Mouse (Mus musculus): ENCODE data around the gene Pole. TPM values are rescaled to one million over a fixed set of nuclear protein-coding genes. Genes with fewer than 3 reads are reported as not detected.

Pole gene
- total RNA-seq, 2 experiments from 2014 or later: 21.7 to 32.1 TPM

DNA sequence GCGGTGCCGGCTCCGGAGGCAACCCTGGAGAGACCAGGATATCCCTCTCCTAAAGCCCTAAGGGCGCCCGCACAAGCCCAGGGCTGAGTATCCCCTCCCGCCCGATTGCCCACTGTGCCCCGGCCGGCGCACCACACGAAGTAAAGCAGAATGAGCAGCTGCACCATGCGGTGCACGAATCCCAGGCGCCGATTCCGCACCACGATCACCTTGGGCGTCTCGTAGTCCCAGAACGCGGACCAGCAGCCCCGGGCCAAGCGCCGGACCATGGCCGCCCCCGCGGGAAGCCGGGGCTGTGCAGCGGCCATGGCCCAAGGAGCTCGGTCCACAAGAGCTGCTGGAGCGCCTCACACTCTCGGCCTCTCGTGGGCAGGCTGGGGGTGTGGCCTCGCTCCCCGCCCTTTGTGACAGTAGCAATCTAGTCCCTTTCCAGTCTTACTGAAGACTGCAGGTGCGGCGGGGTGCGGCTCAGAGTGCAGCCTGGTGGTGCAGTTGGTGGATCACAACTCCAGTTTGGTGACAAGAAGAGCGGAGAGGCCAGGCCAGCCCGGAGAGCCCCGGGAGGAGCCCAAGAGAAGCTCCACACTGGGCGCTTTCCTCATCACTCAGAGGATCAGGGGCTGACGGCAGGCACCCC lies 56.7 kb downstream of the Pole start, which contains the start of gene P2rx2:
P2rx2 (minus strand) TSS at position 565 of the 637 bp plus-strand sequence.
- peak; percentile 39; the same call in 1 of the 2 replicates for ATAC-seq (ENCODE audit: poor library complexity, severe bottlenecking)

DNA sequence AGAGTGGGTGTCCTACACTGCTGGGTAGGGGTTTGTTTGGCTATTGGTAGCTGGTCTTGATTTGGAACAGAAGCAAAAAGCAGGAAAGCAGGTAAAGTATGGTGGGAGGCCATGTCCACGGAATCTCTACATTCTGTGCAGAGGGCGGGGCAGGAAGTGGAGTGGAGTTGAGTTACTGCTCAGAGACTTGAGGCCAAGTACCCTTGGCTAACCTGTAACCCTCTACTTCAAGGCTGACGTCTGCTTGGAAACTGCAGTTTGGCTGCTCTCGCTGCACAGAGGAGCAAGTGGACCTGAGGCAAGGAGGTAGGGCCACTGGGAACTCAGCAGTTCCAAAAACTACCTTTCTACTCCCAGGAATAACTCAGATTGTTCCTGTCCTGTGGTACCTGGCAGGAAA lies 58.4 kb downstream of the Pole start, which contains the start of gene Lrcol1:
Lrcol1 (plus strand) TSS at position 207 of the 400 bp plus-strand sequence.
- ATAC-seq (ENCODE audit: poor library complexity, severe bottlenecking): no peak

DNA sequence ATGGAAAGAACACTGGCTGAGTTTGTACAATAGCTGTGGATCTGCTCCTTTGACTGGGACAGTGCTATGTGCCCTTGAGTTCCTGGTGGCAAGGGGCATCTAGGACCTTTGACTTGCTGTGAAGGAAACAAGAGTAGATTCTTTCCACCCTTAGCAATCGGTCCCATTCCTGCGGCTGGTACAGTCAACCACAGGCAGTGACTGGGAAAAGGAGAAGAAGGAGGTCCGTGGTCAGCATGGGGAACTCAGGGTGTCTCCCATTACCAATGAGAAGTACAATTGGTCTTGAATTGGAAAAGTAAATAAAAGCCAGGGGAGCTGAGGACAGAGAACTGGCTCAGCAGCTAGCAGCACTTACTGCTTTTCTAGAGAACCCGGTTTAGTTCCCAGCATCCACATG lies 59.4 kb downstream of the Pole start:
- ATAC-seq (ENCODE audit: poor library complexity, severe bottlenecking): peak; percentile 53

DNA sequence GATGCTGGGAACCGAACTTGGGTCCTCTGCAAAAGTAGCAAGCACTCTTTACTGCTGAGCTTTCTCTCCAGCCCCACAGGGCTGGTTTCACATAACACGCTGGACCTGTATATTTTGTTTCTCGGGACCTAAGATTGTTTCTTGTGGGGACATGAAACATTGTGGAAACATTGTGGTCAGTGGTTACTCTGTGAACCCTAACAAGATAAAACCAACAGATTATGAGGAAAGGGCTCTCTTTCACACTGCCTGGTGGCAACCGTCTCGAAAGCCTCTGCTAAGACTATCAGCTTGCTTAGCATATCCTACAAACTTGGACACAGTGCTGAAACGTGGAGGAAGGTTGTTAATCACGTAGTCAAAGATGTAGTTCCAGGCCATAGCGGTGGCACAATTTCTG lies 60.9 kb downstream of the Pole start:
- no peak for ATAC-seq (ENCODE audit: poor library complexity, severe bottlenecking)

DNA sequence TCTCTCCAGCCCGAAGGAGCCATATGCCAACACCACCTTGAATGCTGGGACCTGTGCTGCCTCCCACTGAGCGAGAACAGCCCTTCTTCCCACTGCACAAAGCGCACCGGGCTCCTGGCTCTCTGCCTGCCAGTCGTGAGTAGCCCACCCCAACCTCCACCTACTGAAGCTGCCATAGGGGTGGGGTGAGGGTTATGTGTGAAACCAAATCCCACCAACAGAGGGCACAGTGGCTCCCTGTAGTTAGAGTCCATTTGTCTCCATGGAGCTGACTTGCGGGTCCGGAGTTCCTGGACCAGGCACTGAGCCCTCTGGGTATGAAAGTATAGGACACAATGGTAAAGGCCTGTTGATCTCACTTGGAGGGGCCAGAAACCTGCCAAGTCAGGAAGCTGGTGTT lies 68.6 kb downstream of the Pole start:
- peak; percentile 39; the same call in 1 of the 2 replicates for ATAC-seq (ENCODE audit: poor library complexity, severe bottlenecking)

DNA sequence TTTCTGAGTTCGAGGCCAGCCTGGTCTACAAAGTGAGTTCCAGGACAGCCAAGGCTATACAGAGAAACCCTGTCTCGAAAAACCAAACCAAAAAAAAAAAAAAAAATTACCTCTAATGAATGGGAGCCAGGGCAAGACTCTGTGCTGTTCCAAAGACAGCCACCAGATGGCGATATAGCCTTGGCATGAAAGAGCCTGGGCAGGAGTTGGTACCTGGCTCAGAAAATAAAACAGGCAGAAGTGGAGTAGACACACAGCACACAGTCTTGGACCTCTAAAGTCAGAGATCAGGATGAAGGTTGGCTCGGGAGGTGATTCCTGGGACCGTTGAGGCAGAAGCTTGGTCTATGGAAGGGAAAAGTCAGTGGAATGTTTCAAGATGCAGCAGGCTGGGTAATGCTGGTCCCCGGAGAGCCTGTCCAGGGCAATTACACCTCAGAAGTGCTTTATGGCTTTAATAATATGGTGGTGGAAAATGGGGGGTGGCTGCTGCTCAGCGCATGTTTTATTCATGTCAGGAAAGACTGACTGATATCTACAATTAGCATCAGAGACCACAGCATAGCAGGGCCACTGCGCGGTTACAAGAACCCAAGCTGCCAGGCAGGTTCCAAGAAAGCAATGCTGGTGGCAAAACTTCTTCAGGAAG lies 71.5 kb downstream of the Pole start:
- ATAC-seq (ENCODE audit: poor library complexity, severe bottlenecking): peak; percentile 93

DNA sequence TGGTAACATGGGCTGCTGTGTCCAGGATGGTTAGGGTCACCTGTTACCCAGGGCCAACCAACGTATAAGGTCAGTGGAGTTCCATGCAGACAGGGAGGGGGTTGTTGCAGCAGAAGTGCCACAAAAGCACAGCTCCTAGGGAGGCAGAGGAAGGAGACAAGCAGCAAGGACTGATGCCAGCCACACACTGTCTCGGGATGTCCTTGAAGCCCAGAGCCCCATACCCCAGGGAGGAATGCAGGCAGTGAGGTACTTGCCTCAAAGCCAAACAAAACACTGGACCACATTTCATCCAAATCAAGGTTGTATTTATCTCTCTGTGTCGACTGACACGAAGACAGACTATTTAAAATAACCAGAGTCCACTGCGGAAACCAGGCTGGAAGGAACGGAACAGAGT lies 75.4 kb downstream of the Pole start:
- ATAC-seq (ENCODE audit: poor library complexity, severe bottlenecking): no peak

DNA sequence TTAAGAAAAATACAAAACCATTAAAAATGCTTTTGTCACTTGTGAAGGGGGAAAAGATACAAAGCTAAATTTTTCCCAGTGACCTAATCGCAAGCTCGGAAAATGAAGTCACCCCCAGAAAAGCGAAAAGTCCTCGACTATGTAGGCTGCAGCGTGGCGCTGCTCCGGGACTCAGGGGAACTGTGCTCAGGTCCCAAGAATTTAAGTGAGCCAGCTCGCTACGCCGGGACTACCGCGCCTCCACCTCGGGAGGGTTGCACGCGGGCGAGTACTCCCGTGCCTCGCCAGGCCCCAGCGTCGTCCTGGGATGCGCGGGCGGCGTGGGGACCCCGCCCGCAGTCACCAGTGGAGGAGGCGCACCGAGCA lies 76.7 kb downstream of the Pole start:
- ATAC-seq (ENCODE audit: poor library complexity, severe bottlenecking): no peak

DNA sequence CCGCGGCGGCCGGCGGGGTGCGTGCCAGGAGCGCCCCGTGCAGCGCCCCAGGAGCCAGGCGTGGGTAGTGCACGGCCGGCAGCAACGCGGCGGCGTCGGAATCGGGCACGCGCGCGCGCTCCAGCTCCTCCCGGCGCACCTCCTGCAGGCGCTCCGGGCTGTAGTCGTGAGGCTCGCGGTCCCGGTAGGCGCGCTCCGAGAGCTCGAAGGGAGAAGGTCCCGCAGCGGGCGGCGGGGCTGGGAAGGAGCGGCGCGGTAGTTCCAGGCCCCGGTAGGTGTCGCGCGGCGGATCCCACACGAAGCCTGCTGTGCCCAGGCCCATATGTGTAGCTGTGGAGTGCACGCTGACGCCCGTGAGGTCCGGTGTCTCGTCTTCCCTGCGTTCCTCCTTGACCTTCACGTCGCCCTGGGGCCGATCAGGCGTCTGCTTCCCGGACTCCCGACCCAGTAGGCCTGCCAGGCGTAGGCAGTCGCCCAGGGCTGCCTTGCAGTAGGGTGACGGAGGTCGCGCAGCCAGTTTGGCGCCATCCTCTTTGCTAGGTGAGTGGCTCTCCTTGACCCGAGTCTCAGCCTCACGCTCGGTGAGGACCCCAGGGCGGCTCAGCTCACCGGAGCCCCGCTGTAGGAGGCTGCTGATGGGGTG lies 77.2 kb downstream of the Pole start:
- ATAC-seq (ENCODE audit: poor library complexity, severe bottlenecking): peak; percentile 88

DNA sequence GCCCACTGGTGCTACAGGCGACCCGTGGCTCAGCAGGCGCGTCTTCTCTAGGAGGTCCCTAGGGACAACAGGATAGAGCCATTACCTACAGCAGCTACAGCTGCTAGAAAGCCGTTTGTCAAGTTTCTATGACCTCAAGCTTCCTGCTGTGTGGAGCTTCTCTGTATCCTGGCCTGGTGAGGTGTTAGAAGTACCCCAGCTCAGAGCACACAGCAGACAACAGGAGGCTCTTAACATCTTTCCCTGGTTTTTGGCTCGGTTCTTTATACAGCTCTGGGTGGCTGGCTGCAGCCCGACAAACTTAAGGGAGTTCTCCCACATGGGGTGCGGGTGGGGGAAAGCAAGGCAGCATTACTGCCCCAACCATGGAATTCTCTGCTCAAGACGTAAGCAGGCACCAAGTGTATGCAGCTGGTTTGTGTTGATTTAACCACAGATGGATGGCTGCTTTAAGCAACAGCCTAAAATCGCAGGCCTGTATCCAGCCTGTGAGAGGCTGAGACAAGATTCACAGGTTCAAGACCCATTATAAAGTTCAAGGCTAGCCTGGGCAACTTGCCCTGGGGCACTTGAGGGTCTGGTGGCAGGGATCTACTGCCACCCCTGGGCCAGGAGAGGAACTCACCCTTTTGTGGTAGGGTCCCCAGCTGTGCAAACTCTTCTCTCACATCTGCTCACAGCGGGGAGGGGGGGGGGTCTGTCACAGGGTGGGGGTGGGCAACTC lies 77.9 kb downstream of the Pole start:
- ATAC-seq (ENCODE audit: poor library complexity, severe bottlenecking): 0 out of 2 replicates have a peak, but pooled peaks have one; percentile 9

DNA sequence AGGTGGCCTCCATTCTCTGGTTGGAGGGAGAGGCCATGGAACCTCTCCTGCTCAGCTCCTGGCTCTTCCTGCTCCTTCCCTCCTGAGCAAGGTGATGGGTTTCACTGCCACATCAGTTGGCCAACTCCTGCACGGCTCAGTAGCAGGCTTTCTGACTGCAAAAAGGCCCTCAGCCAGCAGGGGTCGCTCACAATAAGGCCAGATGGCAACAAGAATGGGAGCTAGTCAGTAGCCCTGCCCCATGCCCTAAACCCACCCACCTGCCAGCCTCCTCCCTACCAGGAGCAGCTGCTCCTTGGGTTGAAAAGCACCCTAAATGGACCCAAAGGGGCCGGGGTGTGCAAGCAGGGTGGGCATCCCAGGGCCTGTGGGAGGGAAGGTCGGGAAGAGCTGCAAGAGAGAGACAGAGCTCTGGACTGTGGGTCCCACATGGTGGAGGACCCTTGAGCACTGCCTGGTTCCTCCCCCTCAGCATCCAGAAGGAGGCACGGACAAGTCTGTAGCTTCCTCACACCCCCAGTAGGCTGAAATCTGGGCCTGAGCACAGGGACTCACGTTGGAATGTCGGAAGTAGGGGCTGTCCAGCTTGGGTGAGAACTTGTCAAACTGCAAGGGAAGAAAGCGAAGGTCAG lies 90.8 kb downstream of the Pole start:
- peak; percentile 81 for ATAC-seq (ENCODE audit: poor library complexity, severe bottlenecking)

DNA sequence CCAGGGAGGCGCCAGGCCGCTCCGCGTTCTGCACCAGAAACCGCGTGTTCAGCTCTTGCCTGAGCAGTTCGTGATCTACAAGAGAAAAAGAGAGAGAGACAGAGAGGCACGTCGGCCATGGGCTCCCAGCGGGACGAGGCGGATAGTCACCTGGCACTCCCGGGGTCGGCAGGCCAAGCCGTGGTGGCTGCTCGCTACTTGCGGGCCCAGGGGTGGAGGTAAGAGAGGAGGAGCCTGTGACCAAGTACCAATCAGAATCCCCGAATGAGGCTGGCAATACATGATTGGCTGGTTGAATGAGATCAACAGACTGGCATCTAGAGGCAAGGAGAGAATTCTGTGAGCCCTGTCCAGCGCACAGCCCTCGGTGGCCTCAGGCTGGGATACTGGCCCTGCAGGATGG lies 92.1 kb downstream of the Pole start:
- ATAC-seq (ENCODE audit: poor library complexity, severe bottlenecking): no peak

DNA sequence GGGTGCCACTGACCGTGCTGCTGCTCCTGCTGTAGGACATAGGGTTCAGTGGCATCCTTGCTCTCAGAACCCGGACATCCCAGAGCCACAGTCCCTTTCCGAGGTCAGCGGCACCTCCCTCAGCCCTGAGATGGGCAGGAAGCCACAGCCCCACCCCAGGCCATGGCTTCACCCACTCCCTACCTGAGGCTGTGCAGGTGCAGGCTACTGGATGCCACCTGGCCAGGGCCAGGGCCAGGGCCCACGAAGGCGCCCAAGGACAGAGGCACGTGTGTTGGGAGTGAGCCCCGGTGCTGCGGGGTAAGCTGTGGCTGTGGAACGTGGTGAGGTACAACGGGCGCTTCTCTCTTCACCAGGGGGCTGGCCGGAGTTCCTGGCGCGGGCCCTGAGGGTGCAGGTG lies 93.0 kb downstream of the Pole start:
- no peak for ATAC-seq (ENCODE audit: poor library complexity, severe bottlenecking)

DNA sequence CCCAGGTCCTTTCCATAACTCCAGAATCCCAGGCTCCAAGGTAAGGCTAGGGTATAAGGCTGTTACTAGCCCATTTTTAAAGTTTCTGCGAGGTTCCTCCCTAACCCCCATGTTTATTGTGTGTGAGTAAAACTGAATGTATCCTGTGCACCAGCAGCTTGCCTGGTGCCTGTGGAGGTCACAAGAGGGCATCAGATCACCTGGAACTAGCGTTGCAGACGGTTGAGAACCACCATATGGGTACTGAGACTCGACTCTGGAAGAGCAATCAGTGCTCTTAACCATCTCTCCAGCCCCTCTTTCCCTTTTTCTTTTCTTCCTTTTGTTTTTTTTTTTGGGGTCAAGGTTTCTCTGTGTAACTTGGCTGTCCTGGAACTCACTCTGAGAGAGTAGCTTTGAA lies 93.7 kb downstream of the Pole start:
- ATAC-seq (ENCODE audit: poor library complexity, severe bottlenecking): no peak

DNA sequence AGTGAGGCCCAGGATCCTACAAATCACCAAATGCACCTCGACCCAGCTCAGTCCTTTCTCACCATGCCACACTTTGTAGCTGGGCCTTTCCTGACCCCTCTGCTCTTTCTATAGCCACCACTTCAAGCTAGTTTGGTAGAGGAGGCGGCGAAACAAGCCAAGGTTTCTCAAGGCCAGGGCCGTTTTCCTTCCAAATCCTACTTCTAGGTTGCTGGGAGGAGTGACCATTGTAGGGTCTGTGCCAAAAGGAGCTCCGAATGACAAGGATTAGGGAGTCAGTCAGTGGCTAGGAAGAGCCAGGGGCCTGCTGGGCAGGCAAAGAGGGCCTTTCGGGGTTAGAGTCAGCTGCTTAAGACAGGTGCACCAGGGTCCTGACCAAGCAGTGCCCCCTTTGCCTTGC lies 98.4 kb downstream of the Pole start:
- no peak for ATAC-seq (ENCODE audit: poor library complexity, severe bottlenecking)

DNA sequence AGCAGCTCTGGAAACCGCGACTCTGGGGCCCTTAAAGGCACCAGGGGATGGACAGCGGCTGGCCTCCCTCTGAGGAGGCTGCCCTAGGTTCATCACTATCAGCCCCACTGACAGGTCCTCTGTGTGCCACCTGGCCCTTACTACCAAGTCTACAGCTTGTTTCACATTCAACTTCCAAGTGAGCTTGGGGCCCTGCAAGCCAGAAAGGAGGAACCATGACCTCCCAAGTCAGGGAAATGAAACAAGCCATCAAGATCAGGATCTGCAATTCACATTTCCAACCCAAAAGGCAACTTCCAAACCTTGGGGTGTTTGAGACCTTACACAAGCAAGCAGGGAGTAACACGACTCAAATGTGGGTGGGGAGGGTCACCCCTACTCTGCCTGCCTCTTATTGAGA lies 99.2 kb downstream of the Pole start:
- ATAC-seq (ENCODE audit: poor library complexity, severe bottlenecking): peak; percentile 66

DNA sequence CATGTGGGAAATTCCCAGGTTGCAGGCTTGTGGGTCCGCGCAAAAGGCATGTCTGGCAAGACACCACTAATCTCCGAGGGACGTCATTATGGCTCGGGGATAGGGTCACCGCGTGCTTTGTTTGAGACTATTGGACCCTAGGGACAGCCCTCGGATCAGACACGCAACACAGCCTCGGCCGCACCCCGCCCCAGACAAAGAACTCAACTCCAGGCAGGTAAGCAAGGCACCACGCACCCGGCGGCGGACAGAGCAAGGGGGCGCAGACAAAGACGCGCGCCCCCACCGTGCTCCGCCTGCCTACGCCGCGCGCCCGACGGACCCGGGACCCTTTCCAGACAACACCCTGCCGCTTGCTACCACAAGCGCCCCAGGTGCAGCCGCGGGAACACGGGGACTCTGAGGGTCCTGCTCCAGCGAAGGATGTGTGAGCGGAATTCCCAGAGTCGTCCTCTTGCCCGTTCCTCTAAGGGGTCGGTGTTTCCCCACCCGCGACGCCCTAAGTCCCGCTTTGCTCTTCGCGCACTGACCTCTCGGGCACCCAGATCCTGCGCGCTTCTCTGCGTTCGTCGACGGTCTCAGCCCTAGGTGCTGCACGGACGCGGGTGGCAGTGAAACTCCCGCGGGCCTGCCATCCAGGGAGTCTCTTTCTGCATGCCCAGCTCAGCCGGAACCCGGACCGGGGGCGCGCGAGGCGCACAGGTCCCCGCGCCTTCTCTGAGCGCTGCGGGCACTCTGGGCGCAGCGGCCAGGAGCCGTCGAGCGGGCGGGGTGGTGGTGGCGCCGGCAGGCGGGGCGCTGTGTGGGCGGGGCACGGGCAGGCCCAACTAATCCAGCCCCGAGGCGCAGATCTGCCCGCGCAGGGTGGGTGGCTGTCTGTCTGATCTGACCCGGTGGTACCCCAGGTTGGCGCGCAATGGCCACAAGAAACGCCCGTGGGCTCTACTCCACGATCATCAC lies 100.5 kb downstream of the Pole start:
- peak; percentile 66 for ATAC-seq (ENCODE audit: poor library complexity, severe bottlenecking)
